Mouse (Mus musculus): Measurements from ENCODE around the gene Gemin4. TPM values are rescaled to one million over a fixed set of nuclear protein-coding genes. Genes with fewer than 3 reads are reported as not detected.

Gemin4 gene
- total RNA-seq, 2 experiments from 2014 or later: 4.6 to 8.8 TPM

- DNase-seq (ENCODE audit: low spot score in 2 of 2): peak in 1 of 2 experiments; percentile 42
- intact Hi-C loops (cut with DNase I): no loop called here
Observed at GRCm38 (mm10) chr11:76170207-76170606, 47.3 kb downstream of the Gemin4 start.

DNA sequence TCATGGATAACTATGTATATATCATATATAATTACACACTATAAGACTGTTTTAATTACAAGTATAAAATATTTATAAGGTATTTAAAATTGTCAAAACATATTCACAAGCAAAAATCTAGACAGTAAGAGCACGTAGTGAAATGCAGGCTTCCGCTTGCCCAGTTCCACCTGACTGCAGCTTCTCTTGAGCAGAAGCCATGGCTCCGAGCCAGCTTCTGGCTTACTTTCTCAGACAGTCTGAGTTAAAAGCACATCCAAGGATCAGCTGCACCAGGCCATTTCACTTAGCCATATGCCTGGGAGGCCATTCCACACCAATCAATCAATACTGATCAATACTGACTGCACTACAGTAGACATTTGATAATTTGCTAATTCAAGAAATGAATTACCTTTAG lies 48.5 kb downstream of the Gemin4 start:
- intact Hi-C loops (cut with DNase I): loop anchor here (2.0 kb wide), 1 partner anchor 82 kb away; no protein-coding TSS in a partner anchor
- DNase-seq (ENCODE audit: low spot score in 2 of 2): no peak

GRCm38 (mm10) chr11:76167079-76167765 lies 50.2 kb downstream of the Gemin4 start:
- DNase-seq (ENCODE audit: low spot score in 2 of 2): peak; percentile 73 to 81
- intact Hi-C loops (cut with DNase I): no loop called here

DNA sequence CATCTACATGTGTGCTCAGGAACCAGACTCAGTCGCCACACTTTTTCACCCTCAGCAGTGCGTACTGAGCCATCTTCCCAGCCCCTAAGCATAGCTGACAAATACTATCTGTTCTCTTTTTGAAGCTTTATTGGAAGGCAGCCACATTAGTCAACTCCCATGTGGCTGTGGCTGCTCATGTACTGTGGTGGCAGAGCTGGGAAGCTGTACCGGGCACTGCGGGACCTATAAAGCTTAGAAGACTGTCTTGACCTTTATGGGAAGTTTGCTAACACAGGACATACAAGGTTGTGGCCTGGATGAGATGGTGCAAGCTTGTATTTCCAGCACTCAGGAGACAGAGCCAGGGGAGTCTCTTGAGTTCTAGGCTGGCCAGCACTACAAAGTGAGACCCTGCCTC lies 50.8 kb downstream of the Gemin4 start:
- intact Hi-C loops (cut with DNase I): loop anchor here (1.0 kb wide), 1 partner anchor 384 kb away; no protein-coding TSS in a partner anchor
- DNase-seq (ENCODE audit: low spot score in 2 of 2): no peak

Other genes starting within 250 kb of the Gemin4 start
- 1 to 10 TPM; 4.6 TPM for gene 1700016K19Rik, start 217.8 kb downstream of the Gemin4 start, total RNA-seq (2021)
- gene Rflnb, start 189.9 kb downstream of the Gemin4 start, total RNA-seq (2021): 1 to 10 TPM; 8.9 to 9.8 TPM
- gene Vps53, start 38.0 kb downstream of the Gemin4 start, total RNA-seq (2021): 10 to 100 TPM; 78.3 to 81.6 TPM
- 10 to 100 TPM; 15.1 to 16.6 TPM for gene Fam57a, start 38.0 kb downstream of the Gemin4 start, total RNA-seq (2021)
- 1 to 10 TPM; 1.1 to 1.6 TPM for gene Dbil5, start 56 bp downstream of the Gemin4 start, total RNA-seq (2021)
- 10 to 100 TPM; 16.8 to 18.3 TPM for gene Mrm3, start 26.1 kb upstream of the Gemin4 start, total RNA-seq (2021)
- gene Glod4, start 26.1 kb upstream of the Gemin4 start, total RNA-seq (2021): 10 to 100 TPM; 49.2 to 55.2 TPM
- gene Nxn, start 181.5 kb upstream of the Gemin4 start, total RNA-seq (2021): 10 to 100 TPM; 10.3 to 11.5 TPM
- 10 to 100 TPM; 36.3 to 37.3 TPM for gene Timm22, start 189.3 kb upstream of the Gemin4 start, total RNA-seq (2021)